Comparison of ENCODE assay signal across 20 mouse cellular contexts in genomic region chr11:98889977-98890376, GRCm38 (mm10). TPM values are rescaled to one million over a fixed set of nuclear protein-coding genes. Genes with fewer than 3 reads are reported as not detected.
DNase-seq lines count a peak whose midpoint lies in the region; ATAC-seq and TF ChIP-seq lines count a peak whose summit lies in the region.
"Had no signal": no experiment of that assay in that cellular context is flagged by ENCODE, and none has a peak within 500 bp of the region (broad histone marks: within the 10 kb centered on the region; RNA-seq: fewer than 3 reads in every experiment).

No protein-coding gene starts in this region.

- H3K4me2 ChIP-seq in liver, embryonic 16.5 days (ENCODE audit: low read depth, low read length): no peak overlapping the region
- no peak overlapping the region for H3K4me2 ChIP-seq in liver, embryonic 12.5 days
- H3K4me2 ChIP-seq in stomach, postnatal 0 days (replicated peaks; ENCODE audit: low read depth): no peak overlapping the region
- H3K4me2 ChIP-seq: embryonic facial prominence, embryonic 12.5 days; forebrain, embryonic 13.5 days; forebrain, embryonic 15.5 days had no signal

- TF ChIP-seq EP300 in stomach, postnatal 0 days (optimal IDR thresholded peaks at IDR 0.05): no peak

- H3K9me3 ChIP-seq in liver, embryonic 16.5 days (replicated peaks; ENCODE audit: control insufficient read depth, low read length): no peaks in the 10 kb centered on the region
- no peaks in the 10 kb centered on the region for H3K9me3 ChIP-seq in liver, embryonic 12.5 days (replicated peaks)
- H3K9me3 ChIP-seq in stomach, postnatal 0 days (ENCODE audit: control insufficient read depth, low read length): no peaks in the 10 kb centered on the region
- H3K9me3 ChIP-seq: embryonic facial prominence, embryonic 10.5 days; embryonic facial prominence, embryonic 12.5 days; forebrain, embryonic 13.5 days; forebrain, embryonic 15.5 days had no signal

- H3K4me1 ChIP-seq in liver, embryonic 16.5 days (ENCODE audit: control insufficient read depth, low read depth, low read length): peaks cover 5% of the 10 kb centered on the region
- peaks cover 14% of the 10 kb centered on the region; the same call in 1 of the 2 replicates for H3K4me1 ChIP-seq in liver, embryonic 12.5 days
- no peaks in the 10 kb centered on the region for H3K4me1 ChIP-seq in stomach, postnatal 0 days (replicated peaks; ENCODE audit: control insufficient read depth, insufficient read depth)
- H3K4me1 ChIP-seq: forebrain, embryonic 15.5 days had no signal

- WGBS in liver, embryonic 16.5 days (ENCODE audit: insufficient replicate concordance): 57% methylated on average over 5 of the region's 5 CpGs
- 58% methylated on average over 5 of the region's 5 CpGs for WGBS in liver, embryonic 12.5 days (ENCODE audit: insufficient replicate concordance)
- 82% methylated on average over 5 of the region's 5 CpGs for WGBS in stomach, postnatal 0 days

- 0 out of 2 replicates have a peak, but pooled peaks have one; percentile 19 for ATAC-seq in liver, embryonic 16.5 days (ENCODE audit: low read depth)
- ATAC-seq in liver, embryonic 12.5 days: no peak; the same call in 1 of the 2 replicates
- peak; percentile 62 for ATAC-seq in megakaryocyte progenitor cell, adult 5-6 weeks (replicated peaks; ENCODE audit: poor library complexity)
- no peak for ATAC-seq in stomach, postnatal 0 days (ENCODE audit: low FRiP score, low TSS enrichment)
- ATAC-seq: activated CD4-positive, CD25-positive, alpha-beta regulatory T cell, adult 4 months; forebrain, embryonic 13.5 days; forebrain, embryonic 15.5 days; Patski had no signal

- H3K4me3 ChIP-seq in liver, embryonic 16.5 days (ENCODE audit: low read depth, low read length): no peak overlapping the region
- no peak overlapping the region for H3K4me3 ChIP-seq in liver, embryonic 12.5 days
- H3K4me3 ChIP-seq in stomach, postnatal 0 days (ENCODE audit: low read depth, low read length): no peak overlapping the region
- H3K4me3 ChIP-seq: embryonic facial prominence, embryonic 10.5 days; embryonic facial prominence, embryonic 12.5 days; forebrain, embryonic 13.5 days; forebrain, embryonic 15.5 days had no signal

- no peaks in the 10 kb centered on the region for H3K27me3 ChIP-seq in liver, embryonic 16.5 days (ENCODE audit: control insufficient read depth, insufficient read depth, low read depth, low read length)
- H3K27me3 ChIP-seq in liver, embryonic 12.5 days (replicated peaks): no peaks in the 10 kb centered on the region
- no peaks in the 10 kb centered on the region for H3K27me3 ChIP-seq in stomach, postnatal 0 days (ENCODE audit: control insufficient read depth, insufficient read depth, low read length)
- H3K27me3 ChIP-seq: embryonic facial prominence, embryonic 12.5 days; forebrain, embryonic 13.5 days; forebrain, embryonic 15.5 days; Patski had no signal

- TF ChIP-seq CTCF in stomach, postnatal 0 days (IDR thresholded peaks at IDR 0.05; ENCODE audit: low read depth): no peak

- H3K27ac ChIP-seq in liver, embryonic 16.5 days (ENCODE audit: low read length): no peak overlapping the region
- no peak overlapping the region; the same call in 1 of the 2 replicates for H3K27ac ChIP-seq in liver, embryonic 12.5 days
- 0 out of 2 replicates have a peak overlapping the region, but pooled peaks have one; percentile 8 for H3K27ac ChIP-seq in stomach, postnatal 0 days (replicated peaks)
- H3K27ac ChIP-seq: embryonic facial prominence, embryonic 10.5 days; embryonic facial prominence, embryonic 12.5 days; forebrain, embryonic 13.5 days; forebrain, embryonic 15.5 days had no signal

- DNase-seq in stomach, postnatal 0 days (ENCODE audit: low spot score): no peak
- no peak for DNase-seq in left cerebral cortex, adult 18-20 months (ENCODE audit: low spot score in 2 of 2)
- no peak for DNase-seq in kidney, postnatal 14 days
- DNase-seq: adrenal gland, adult 8-10 months; adrenal gland, postnatal 14 days; adrenal gland, postnatal 36 days; cerebellum, adult 11-12 months; cerebellum, adult 2 months; cerebellum, adult 9-10 months; cerebellum, postnatal 10 days; cerebellum, postnatal 25 days had no signal

- H3K9ac ChIP-seq in liver, embryonic 16.5 days (ENCODE audit: low read depth, low read length): no peak overlapping the region
- H3K9ac ChIP-seq in liver, embryonic 12.5 days: no peak overlapping the region
- no peak overlapping the region for H3K9ac ChIP-seq in stomach, postnatal 0 days (ENCODE audit: low read length)
- H3K9ac ChIP-seq: embryonic facial prominence, embryonic 12.5 days; forebrain, embryonic 13.5 days; forebrain, embryonic 15.5 days had no signal

- peaks cover 52% of the 10 kb centered on the region for H3K36me3 ChIP-seq in liver, embryonic 16.5 days (ENCODE audit: control insufficient read depth, insufficient read depth)
- peaks cover 98% of the 10 kb centered on the region for H3K36me3 ChIP-seq in liver, embryonic 12.5 days
- H3K36me3 ChIP-seq in stomach, postnatal 0 days (ENCODE audit: control insufficient read depth, insufficient read depth, low read length): peaks cover 19% of the 10 kb centered on the region; the same call in 1 of the 2 replicates

RNA-seq across cellular contexts. Expression of gene Cdc6, which starts 17.6 kb away (rescaled TPM):
- 52.7 and 57.3 TPM in 2 replicates for polyA plus RNA-seq in liver, embryonic 16.5 days (2015; fragmentation: Nextera tagmentation; extraction: Ambion mirVana)
- polyA plus RNA-seq in liver, embryonic 12.5 days (2016; fragmentation: Nextera tagmentation; extraction: Ambion mirVana): 86.5 and 89.9 TPM in 2 replicates
- total RNA-seq in megakaryocyte progenitor cell, adult 5-6 weeks (2015): 42.6 and 56.1 TPM in 2 replicates
- total RNA-seq in megakaryocyte progenitor cell, adult 5-6 weeks (2017): 40.7 and 44.1 TPM in 2 replicates
- 6.6 and 7.0 TPM in 2 replicates for polyA plus RNA-seq in stomach, postnatal 0 days (2015; fragmentation: Nextera tagmentation; extraction: Ambion mirVana)
- total RNA-seq in left cerebral cortex, adult 18-20 months (2021): under 1 TPM; 0.33 to 0.45 TPM

RNA-seq across cellular contexts. Expression of gene Wipf2, which starts 26.5 kb away (rescaled TPM):
- polyA plus RNA-seq in liver, embryonic 16.5 days (2015; fragmentation: Nextera tagmentation; extraction: Ambion mirVana): 1.2 and 1.6 TPM in 2 replicates
- 2.0 and 2.2 TPM in 2 replicates for polyA plus RNA-seq in liver, embryonic 12.5 days (2016; fragmentation: Nextera tagmentation; extraction: Ambion mirVana)
- 15.0 and 17.1 TPM in 2 replicates for total RNA-seq in megakaryocyte progenitor cell, adult 5-6 weeks (2015)
- 3.0 and 3.6 TPM in 2 replicates for total RNA-seq in megakaryocyte progenitor cell, adult 5-6 weeks (2017)
- polyA plus RNA-seq in stomach, postnatal 0 days (2015; fragmentation: Nextera tagmentation; extraction: Ambion mirVana): 4.9 and 5.3 TPM in 2 replicates
- 10 to 100 TPM; 73.3 to 75.5 TPM for total RNA-seq in left cerebral cortex, adult 18-20 months (2021)

RNA-seq across cellular contexts. Expression of gene Rara, which starts 37.6 kb away (rescaled TPM):
- 4.2 and 5.4 TPM in 2 replicates for polyA plus RNA-seq in liver, embryonic 16.5 days (2015; fragmentation: Nextera tagmentation; extraction: Ambion mirVana)
- 6.8 and 7.1 TPM in 2 replicates for polyA plus RNA-seq in liver, embryonic 12.5 days (2016; fragmentation: Nextera tagmentation; extraction: Ambion mirVana)
- 4.4 and 5.9 TPM in 2 replicates for total RNA-seq in megakaryocyte progenitor cell, adult 5-6 weeks (2015)
- total RNA-seq in megakaryocyte progenitor cell, adult 5-6 weeks (2017): 1.6 and 2.2 TPM in 2 replicates
- 20.1 and 25.9 TPM in 2 replicates for polyA plus RNA-seq in stomach, postnatal 0 days (2015; fragmentation: Nextera tagmentation; extraction: Ambion mirVana)
- total RNA-seq in left cerebral cortex, adult 18-20 months (2021): 10 to 100 TPM; 14.4 to 14.9 TPM

RNA-seq across cellular contexts. Expression of gene Rapgefl1, which starts 53.4 kb away (rescaled TPM):
- 0.06 and 0.18 TPM in 2 replicates for polyA plus RNA-seq in liver, embryonic 16.5 days (2015; fragmentation: Nextera tagmentation; extraction: Ambion mirVana)
- polyA plus RNA-seq in liver, embryonic 12.5 days (2016; fragmentation: Nextera tagmentation; extraction: Ambion mirVana): 0.21 and 0.24 TPM in 2 replicates
- 0.24 and 1.8 TPM in 2 replicates for total RNA-seq in megakaryocyte progenitor cell, adult 5-6 weeks (2015)
- not detected in 2 replicates for total RNA-seq in megakaryocyte progenitor cell, adult 5-6 weeks (2017)
- 6.9 and 7.7 TPM in 2 replicates for polyA plus RNA-seq in stomach, postnatal 0 days (2015; fragmentation: Nextera tagmentation; extraction: Ambion mirVana)
- 100 to 1,000 TPM; 133 to 139 TPM for total RNA-seq in left cerebral cortex, adult 18-20 months (2021)

Comparison
In these comparisons a context has a peak if more than half of its experiments do, and no peak if none do; other contexts are left out.
1. ATAC-seq: peak in liver, embryonic 16.5 days (single experiment) and megakaryocyte progenitor cell, adult 5-6 weeks (single experiment); none in liver, embryonic 12.5 days (single experiment) and stomach, postnatal 0 days (single experiment).